Mouse (Mus musculus) hindbrain, embryonic 15.5 days (tissue): ENCODE results near the gene Ccdc18. TPM values are rescaled to one million over a fixed set of nuclear protein-coding genes. Genes with fewer than 3 reads are reported as not detected.
"Not testable (repeated sequence)": the region's sequence is repeated elsewhere in the genome, so short reads cannot be mapped to it uniquely, and the experiment has no call there.

Experiments
- ATAC-seq: fragments of 200-750 bp; cut with Nextera tagmentation; 2 replicates; pipeline ENCODE4 v1.8.0; 2017; ENCODE audit warnings: low read depth, moderate number of reproducible peaks, moderate TSS enrichment; ENCODE audit not compliant: low FRiP score
- H3K27ac ChIP-seq: fragments of 300-500 bp; sonication (generic); replicated peaks from 2 replicates; pipeline ENCODE4 v1.5.1; 2015; ENCODE audit warnings: mild to moderate bottlenecking, inconsistent platforms
- H3K27me3 ChIP-seq: fragments of 300-500 bp; sonication (generic); 2 replicates; pipeline ENCODE4 v1.6.1; 2015; ENCODE audit warnings: control low read depth, inconsistent platforms
- H3K36me3 ChIP-seq: fragments of 300-500 bp; sonication (generic); 2 replicates; pipeline ENCODE4 v1.6.1; 2015; ENCODE audit warnings: control low read depth, inconsistent platforms
- H3K4me1 ChIP-seq: fragments of 300-500 bp; sonication (generic); replicated peaks from 2 replicates; pipeline ENCODE4 v1.6.1; 2015; ENCODE audit warnings: control low read depth, inconsistent platforms
- H3K4me2 ChIP-seq: fragments of 300-500 bp; sonication (generic); 2 replicates; pipeline ENCODE4 v1.6.1; 2015; ENCODE audit warnings: moderate library complexity, mild to moderate bottlenecking, inconsistent platforms
- H3K4me3 ChIP-seq: fragments of 300-500 bp; sonication (generic); 2 replicates; pipeline ENCODE4 v1.5.1; 2015; ENCODE audit warnings: mild to moderate bottlenecking, inconsistent platforms
- H3K9ac ChIP-seq: fragments of 300-500 bp; sonication (generic); 2 replicates; pipeline ENCODE4 v1.6.1; 2015; ENCODE audit warnings: inconsistent platforms
- H3K9me3 ChIP-seq: fragments of 300-500 bp; sonication (generic); 2 replicates; pipeline ENCODE4 v1.6.1; 2016; ENCODE audit warnings: control low read depth, inconsistent platforms
- WGBS: fragments of 180-500 bp; shearing (Covaris S2); methylation state at CpG from one replicate; pipeline ENCODE4 v1.1.7; 2015; 5-methylcytosine and 5-hydroxymethylcytosine counted together
- polyA plus RNA-seq: library from polyadenylated mRNA; unstranded; fragments of >200 nt; fragmentation: Nextera tagmentation; extraction: Ambion mirVana; gene quantifications from 2 replicates; pipeline ENCODE4 v1.2.1, GENCODE M21; 2015

The Ccdc18 gene
- polyA plus RNA-seq, 1 experiment from 2014 or later, result 3.2 TPM

DNA sequence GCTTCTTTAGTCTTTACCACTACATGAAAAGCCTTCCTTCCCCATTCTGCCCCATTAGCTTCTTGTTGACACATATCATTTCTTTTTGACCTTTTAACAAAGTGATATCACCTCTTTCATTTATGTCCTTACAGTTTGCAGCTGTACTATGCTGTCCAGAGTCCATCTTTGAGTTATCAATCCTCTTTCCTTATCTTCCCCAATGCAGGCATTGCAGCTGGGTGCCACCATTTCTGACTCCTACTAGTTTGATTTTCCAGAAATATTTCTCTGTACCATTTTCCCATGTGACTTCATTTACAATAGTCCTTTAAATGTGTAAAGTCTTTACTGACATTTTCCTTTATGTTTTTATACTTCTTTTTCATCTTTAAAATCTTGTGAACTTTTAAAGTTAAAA lies 134.3 kb downstream of the Ccdc18 start:
- Histone ChIP-seq H3K27ac (no peak overlapping the region), H3K9ac (no peak overlapping the region), H3K27me3 (no peaks in the 10 kb centered on the region), H3K36me3 (no peaks in the 10 kb centered on the region), H3K4me1 (peaks cover 29% of the 10 kb centered on the region), H3K9me3 (no peaks in the 10 kb centered on the region), H3K4me3 (no peak overlapping the region), H3K4me2 (no peak overlapping the region)
- no peak for ATAC-seq

- Histone ChIP-seq H3K9me3 (no peaks in the 10 kb centered on the region), H3K9ac (peak within 1 kb of the TSS; percentile 90), H3K27ac (peak within 1 kb of the TSS; percentile 96), H3K4me3 (peak within 1 kb of the TSS; percentile 82), H3K4me2 (peak within 1 kb of the TSS; percentile 91), H3K4me1 (peaks cover 39% of the 10 kb centered on the region), H3K27me3 (no peaks in the 10 kb centered on the region), H3K36me3 (no peaks in the 10 kb centered on the region)
- ATAC-seq, result peak; percentile 99
- 4% methylated on average over 48 of the region's 55 CpGs for WGBS
These were observed 135.7 kb downstream of the Ccdc18 start, which contains the start of gene Dr1 for GRCm38 (mm10) chr5:108268127-108269062. Dr1 (plus strand) TSS chr5:108268897.

- H3K4me2 ChIP-seq, result peak overlapping the region; percentile 91
- H3K27me3 ChIP-seq, result no peaks in the 10 kb centered on the region
- H3K27ac ChIP-seq, result peak overlapping the region; percentile 96
- WGBS, result 0% methylated on average over 44 of the region's 44 CpGs
- peaks cover 39% of the 10 kb centered on the region for H3K4me1 ChIP-seq
- H3K9ac ChIP-seq, result peak overlapping the region; percentile 90
- peak overlapping the region; percentile 82 for H3K4me3 ChIP-seq
- ATAC-seq, result peak; percentile 81
- no peaks in the 10 kb centered on the region for H3K9me3 ChIP-seq
- no peaks in the 10 kb centered on the region for H3K36me3 ChIP-seq
These were observed 136.6 kb downstream of the Ccdc18 start for GRCm38 (mm10) chr5:108269063-108269810.

DNA sequence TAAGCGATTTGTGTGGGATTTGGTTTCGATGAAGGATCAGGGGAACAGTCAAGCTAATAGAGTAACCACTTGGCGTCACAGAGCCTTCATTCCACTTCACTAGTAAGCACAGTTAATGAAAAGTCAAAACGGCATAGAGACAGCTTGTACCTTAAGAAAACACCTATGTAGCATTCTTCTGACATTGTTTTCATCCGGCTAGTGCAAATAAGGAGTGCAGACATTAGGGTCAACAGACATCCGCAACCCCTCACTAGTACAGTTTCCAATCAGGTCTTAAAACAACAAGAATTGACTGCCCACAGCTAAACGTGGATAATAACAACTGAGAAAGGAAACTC lies 137.1 kb downstream of the Ccdc18 start:
- peaks cover 39% of the 10 kb centered on the region for H3K4me1 ChIP-seq
- WGBS, result 19% methylated on average over 7 of the region's 7 CpGs
- H3K4me3 ChIP-seq, result peak overlapping the region; percentile 82
- peak overlapping the region; percentile 91 for H3K4me2 ChIP-seq
- no peaks in the 10 kb centered on the region for H3K27me3 ChIP-seq
- no peaks in the 10 kb centered on the region for H3K36me3 ChIP-seq
- H3K9me3 ChIP-seq, result no peaks in the 10 kb centered on the region
- ATAC-seq, result no peak
- H3K27ac ChIP-seq, result no peak overlapping the region
- peak overlapping the region; percentile 90 for H3K9ac ChIP-seq

GRCm38 (mm10) chr5:108270415-108270814 lies 137.7 kb downstream of the Ccdc18 start:
- no peaks in the 10 kb centered on the region for H3K27me3 ChIP-seq
- no peaks in the 10 kb centered on the region for H3K9me3 ChIP-seq
- H3K9ac ChIP-seq, result peak overlapping the region; percentile 90
- no peak overlapping the region for H3K27ac ChIP-seq
- no peaks in the 10 kb centered on the region for H3K36me3 ChIP-seq
- ATAC-seq, result no peak
- peak overlapping the region; percentile 91 for H3K4me2 ChIP-seq
- H3K4me1 ChIP-seq, result peaks cover 39% of the 10 kb centered on the region
- H3K4me3 ChIP-seq, result peak overlapping the region; percentile 82
- WGBS, result 51% methylated on average over 9 of the region's 9 CpGs

DNA sequence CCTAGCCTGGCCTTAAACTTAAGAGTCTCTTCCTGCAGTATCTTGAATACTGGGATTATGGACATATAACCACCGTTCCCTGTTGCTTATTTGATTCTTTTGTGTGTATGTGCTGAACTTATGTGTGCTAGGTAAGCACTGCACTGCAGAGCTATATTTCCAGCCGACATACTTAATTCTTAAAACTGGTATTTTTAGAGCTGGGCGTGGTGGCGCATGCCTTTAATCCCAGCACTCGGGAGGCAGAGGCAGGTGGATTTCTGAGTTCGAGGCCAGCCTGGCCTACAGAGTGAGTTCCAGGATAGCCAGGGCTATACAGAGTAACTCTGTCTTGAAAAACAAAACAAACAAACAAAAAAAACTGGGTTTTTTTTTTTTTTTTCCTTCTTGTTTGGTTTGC lies 138.7 kb downstream of the Ccdc18 start:
- H3K9me3 ChIP-seq, ATAC-seq, H3K27me3 ChIP-seq, H3K36me3 ChIP-seq, H3K9ac ChIP-seq, H3K27ac ChIP-seq: not testable (repeated sequence)
- 98% methylated on average over 6 of the region's 6 CpGs for WGBS
- peak overlapping the region; percentile 91 for H3K4me2 ChIP-seq
- peaks cover 39% of the 10 kb centered on the region for H3K4me1 ChIP-seq
- 0 out of 2 replicates have a peak overlapping the region, but pooled peaks have one; percentile 14 for H3K4me3 ChIP-seq

Other genes with a start within 250 kb of the Ccdc18 start
- 57.8 and 61.0 TPM in 2 replicates for gene Rpl5, start 232.4 kb upstream of the Ccdc18 start, polyA plus RNA-seq
- gene Fam69a, start 145.8 kb upstream of the Ccdc18 start, polyA plus RNA-seq, result 58.7 and 62.0 TPM in 2 replicates
- gene Mtf2, start 67.2 kb upstream of the Ccdc18 start, polyA plus RNA-seq, result 94.1 and 97.9 TPM in 2 replicates
- gene Tmed5, start 255 bp upstream of the Ccdc18 start, polyA plus RNA-seq, result 23.4 and 26.5 TPM in 2 replicates
- 39.8 and 41.8 TPM in 2 replicates for gene Dr1, start 136.0 kb downstream of the Ccdc18 start, polyA plus RNA-seq
- 4.9 and 5.6 TPM in 2 replicates for gene Pigg, start 179.7 kb downstream of the Ccdc18 start, polyA plus RNA-seq
- 2.8 and 3.8 TPM in 2 replicates for gene Gm42517, start 235.0 kb downstream of the Ccdc18 start, polyA plus RNA-seq